Mouse (Mus musculus) lung, postnatal 0 days (tissue): ENCODE measurements around the gene Stn1. TPM values are rescaled to one million over a fixed set of nuclear protein-coding genes. Genes with fewer than 3 reads are reported as not detected.

Experiments used
- ATAC-seq: fragments of 200-750 bp; cut with Nextera tagmentation; 2 replicates; pipeline ENCODE4 v1.8.0; 2017; ENCODE audit warnings: moderate library complexity
- DNase-seq: peaks from one replicate; pipeline ENCODE4 v3.0.0-alpha.2; 2016; ENCODE audit warnings: low spot score
- H3K27ac ChIP-seq: fragments of 300-500 bp; sonication (generic); 2 replicates; pipeline ENCODE4 v1.5.1; 2014; ENCODE audit warnings: antibody characterized with exemption, mild to moderate bottlenecking, low read length, mixed read lengths
- H3K27me3 ChIP-seq: fragments of 300-500 bp; sonication (generic); replicated peaks from 2 replicates; pipeline ENCODE4 v1.6.1; 2014; ENCODE audit warnings: low read length, mixed read lengths; ENCODE audit not compliant: insufficient read depth
- H3K36me3 ChIP-seq: fragments of 300-500 bp; sonication (generic); 2 replicates; pipeline ENCODE4 v1.6.1; 2014; ENCODE audit warnings: low read length, mixed read lengths; ENCODE audit not compliant: insufficient read depth
- H3K4me1 ChIP-seq: fragments of 300-500 bp; sonication (generic); 2 replicates; pipeline ENCODE4 v1.6.1; 2014; ENCODE audit warnings: antibody characterized with exemption, low read depth, low read length, mixed read lengths; ENCODE audit not compliant: insufficient read depth
- H3K4me2 ChIP-seq: fragments of 300-500 bp; sonication (generic); replicated peaks from 2 replicates; pipeline ENCODE4 v1.6.1; 2014; ENCODE audit warnings: low read depth, mild to moderate bottlenecking, low read length, moderate library complexity, mixed read lengths
- H3K4me3 ChIP-seq: fragments of 300-500 bp; sonication (generic); 2 replicates; pipeline ENCODE4 v1.5.1; 2014; ENCODE audit warnings: low read depth, low read length
- H3K9ac ChIP-seq: fragments of 300-500 bp; sonication (generic); replicated peaks from 2 replicates; pipeline ENCODE4 v1.6.1; 2014; ENCODE audit warnings: low read depth, mild to moderate bottlenecking
- H3K9me3 ChIP-seq: fragments of 300-500 bp; sonication (generic); 2 replicates; pipeline ENCODE4 v1.6.1; 2016; ENCODE audit warnings: low read length, mixed read lengths
- CTCF ChIP-seq: IDR thresholded peaks from 2 replicates; pipeline ENCODE4 v1.5.1; 2016; ENCODE audit warnings: antibody characterized with exemption, mild to moderate bottlenecking
- EP300 ChIP-seq: IDR thresholded peaks from 2 replicates; pipeline ENCODE4 v1.6.1; 2016; ENCODE audit warnings: antibody characterized with exemption, mild to moderate bottlenecking, control low read depth
- WGBS: fragments of 180-500 bp; shearing (Covaris S2); extraction: QIAGEN DNeasy Blood & Tissue Kit; methylation state at CpG from one replicate; pipeline ENCODE4 v1.1.7; 2014; 5-methylcytosine and 5-hydroxymethylcytosine counted together
- polyA plus RNA-seq: library from polyadenylated mRNA; unstranded; fragments of >200 nt; fragmentation: Nextera tagmentation; extraction: Ambion mirVana; gene quantifications from 2 replicates; pipeline ENCODE4 v1.2.1, GENCODE M21; 2015

Stn1 gene
- polyA plus RNA-seq, 1 experiment from 2014 or later = 28.6 TPM

GRCm38 (mm10) chr19:47549174-47549573, 11.9 kb upstream of the Stn1 start:
- TF ChIP-seq CTCF (no peak), EP300 (no peak)
- H3K4me1 ChIP-seq = no peaks in the 10 kb centered on the region
- H3K36me3 ChIP-seq = no peaks in the 10 kb centered on the region
- H3K9me3 ChIP-seq = no peaks in the 10 kb centered on the region
- no peak overlapping the region for H3K9ac ChIP-seq
- WGBS = 79% methylated on average over 9 of the region's 9 CpGs
- H3K4me2 ChIP-seq = no peak overlapping the region
- no peak for DNase-seq
- no peak overlapping the region for H3K27ac ChIP-seq
- ATAC-seq = no peak
- H3K27me3 ChIP-seq = no peaks in the 10 kb centered on the region
- no peak overlapping the region for H3K4me3 ChIP-seq

- Histone ChIP-seq H3K4me2 (no peak overlapping the region), H3K27me3 (no peaks in the 10 kb centered on the region), H3K4me1 (no peaks in the 10 kb centered on the region), H3K9ac (no peak overlapping the region), H3K4me3 (no peak overlapping the region), H3K27ac (no peak overlapping the region), H3K36me3 (no peaks in the 10 kb centered on the region), H3K9me3 (no peaks in the 10 kb centered on the region)
- no peak for TF ChIP-seq CTCF
- TF ChIP-seq EP300 = no peak
- ATAC-seq (no peak), DNase-seq (no peak)
- WGBS = 79% methylated on average over 11 of the region's 11 CpGs
Measured at GRCm38 (mm10) chr19:47548432-47549076, 11.2 kb upstream of the Stn1 start.

GRCm38 (mm10) chr19:47545528-47545927, 8.2 kb upstream of the Stn1 start:
- Histone ChIP-seq H3K9me3 (no peaks in the 10 kb centered on the region), H3K27ac (no peak overlapping the region)

GRCm38 (mm10) chr19:47545055-47545454, 7.7 kb upstream of the Stn1 start:
- no peak overlapping the region for H3K4me2 ChIP-seq
- H3K36me3 ChIP-seq = no peaks in the 10 kb centered on the region
- WGBS = 56% methylated on average over 3 of the region's 3 CpGs
- ATAC-seq (no peak), DNase-seq (no peak)
- no peaks in the 10 kb centered on the region for H3K9me3 ChIP-seq
- H3K4me1 ChIP-seq = no peaks in the 10 kb centered on the region
- TF ChIP-seq CTCF (no peak), EP300 (no peak)
- no peaks in the 10 kb centered on the region for H3K27me3 ChIP-seq
- H3K27ac ChIP-seq = no peak overlapping the region
- no peak overlapping the region for H3K4me3 ChIP-seq
- no peak overlapping the region for H3K9ac ChIP-seq

More at GRCm38 (mm10) chr19:47545528-47545927, 8.2 kb upstream of the Stn1 start:
- TF ChIP-seq CTCF (no peak), EP300 (no peak)
- ATAC-seq (no peak), DNase-seq (no peak)
- Histone ChIP-seq H3K27me3 (no peaks in the 10 kb centered on the region), H3K4me3 (no peak overlapping the region), H3K4me2 (no peak overlapping the region), H3K9ac (no peak overlapping the region), H3K4me1 (no peaks in the 10 kb centered on the region), H3K36me3 (no peaks in the 10 kb centered on the region)

GRCm38 (mm10) chr19:47542441-47542840, 5.1 kb upstream of the Stn1 start:
- no peak overlapping the region for H3K9ac ChIP-seq
- TF ChIP-seq CTCF (no peak), EP300 (no peak)
- H3K4me3 ChIP-seq = no peak overlapping the region
- DNase-seq = no peak
- H3K4me1 ChIP-seq = peaks cover 10% of the 10 kb centered on the region; the same call in 1 of the 2 replicates
- no peak overlapping the region for H3K27ac ChIP-seq
- H3K36me3 ChIP-seq = no peaks in the 10 kb centered on the region
- no peaks in the 10 kb centered on the region for H3K27me3 ChIP-seq
- no peak for ATAC-seq
- 73% methylated on average over 7 of the region's 7 CpGs for WGBS
- no peak overlapping the region for H3K4me2 ChIP-seq
- no peaks in the 10 kb centered on the region for H3K9me3 ChIP-seq

- Histone ChIP-seq H3K27me3 (no peaks in the 10 kb centered on the region), H3K9me3 (no peaks in the 10 kb centered on the region), H3K4me2 (no peak overlapping the region), H3K36me3 (0 out of 2 replicates have a peak, but pooled peaks cover 2% of the 10 kb centered on the region), H3K4me3 (no peak overlapping the region), H3K4me1 (peaks cover 18% of the 10 kb centered on the region; the same call in 1 of the 2 replicates), H3K27ac (peak overlapping the region; percentile 95), H3K9ac (no peak overlapping the region)
- ATAC-seq = peak; percentile 42
- TF ChIP-seq EP300 (no peak; the same call in none of the 2 replicates), CTCF (no peak)
- DNase-seq = peak; percentile 89
- 10% methylated on average over 6 of the region's 6 CpGs for WGBS
Measured at GRCm38 (mm10) chr19:47538801-47539200, 1.5 kb upstream of the Stn1 start.
